Mouse (Mus musculus) C2C12 (cell line): ENCODE data around the gene Tctn1.

Source experiments
- CTCF ChIP-seq: IDR thresholded peaks from one replicate; pipeline ENCODE4 v1.5.1; 2011; ENCODE audit not compliant: control insufficient read depth, insufficient read depth, insufficient read length
- MAX ChIP-seq: IDR thresholded peaks from one replicate; pipeline ENCODE4 v1.6.1; 2011; ENCODE audit warnings: mild to moderate bottlenecking, control low read depth
- MYOD1 ChIP-seq: IDR thresholded peaks from one replicate; pipeline ENCODE4 v1.6.1; 2011; ENCODE audit warnings: low read depth; ENCODE audit not compliant: control insufficient read depth, insufficient read length

- TF ChIP-seq CTCF, result no peak
- TF ChIP-seq MAX, result no peak
- TF ChIP-seq MYOD1, result no peak
Observed at GRCm38 (mm10) chr5:122237200-122237599, 27.1 kb downstream of the Tctn1 start.
